Mouse (Mus musculus) MEL (cell line): ENCODE measurements at regions not wholly inside any gene's neighbourhood (a gene's known extent, or its start where the extent isn't known, plus 50 kb on each side); places are given as distances from the start of the nearest gene placed in this dataset.

ENCODE experiments used
- DNase-seq: peaks from one replicate; pipeline ENCODE4 v3.0.0; 2011; ENCODE audit warnings: low read depth, low spot score
- H3K27ac ChIP-seq: 2 replicates; pipeline ENCODE4 v1.5.1; 2012; ENCODE audit warnings: low read depth, mild to moderate bottlenecking, control low read depth, low read length, moderate library complexity; ENCODE audit not compliant: control insufficient read depth
- H3K27me3 ChIP-seq, 2 experiments: fragments of 150-350 bp in 1 of 2; sonication (generic) in 1 of 2; 2 replicates each; pipeline ENCODE4 v1.6.1; 2012; ENCODE audit warnings: low read length in 2 of 2, mild to moderate bottlenecking in 2 of 2, improper control_type of control experiment in 1 of 2, moderate library complexity in 1 of 2; ENCODE audit not compliant: insufficient read depth in 2 of 2, control insufficient read depth in 1 of 2
- H3K36me3 ChIP-seq, 2 experiments: 2 replicates each; pipeline ENCODE4 v1.6.1; 2012 to 2014; ENCODE audit warnings: low read length in 2 of 2, improper control_type of control experiment in 1 of 2, inconsistent platforms in 1 of 2, mild to moderate bottlenecking in 1 of 2; ENCODE audit not compliant: insufficient read depth in 2 of 2, control insufficient read depth in 1 of 2
- H3K4me1 ChIP-seq, 2 experiments: fragments of 150-350 bp in 1 of 2; sonication (generic) in 1 of 2; 2 replicates each; pipeline ENCODE4 v1.6.1; 2012; ENCODE audit warnings: low read length in 2 of 2, improper control_type of control experiment in 1 of 2, mild to moderate bottlenecking in 1 of 2; ENCODE audit not compliant: insufficient read depth in 2 of 2, control insufficient read depth in 1 of 2
- H3K4me3 ChIP-seq, 2 experiments: fragments of 150-350 bp in 1 of 2; sonication (generic) in 1 of 2; 2 replicates each; pipeline ENCODE4 v1.5.1; 2012; ENCODE audit warnings: low read depth in 2 of 2, low read length in 2 of 2, mild to moderate bottlenecking in 2 of 2, moderate library complexity in 2 of 2, control low read depth in 1 of 2, improper control_type of control experiment in 1 of 2; ENCODE audit not compliant: control insufficient read depth in 1 of 2, insufficient read depth in 1 of 2
- H3K79me2 ChIP-seq: 2 replicates; pipeline ENCODE4 v1.6.1; 2012; ENCODE audit warnings: mild to moderate bottlenecking, low read length, moderate library complexity; ENCODE audit not compliant: control insufficient read depth, poor library complexity, insufficient read depth
- H3K9ac ChIP-seq: 2 replicates; pipeline ENCODE4 v1.6.1; 2012; ENCODE audit warnings: low read depth, mild to moderate bottlenecking, control low read depth, low read length, moderate library complexity; ENCODE audit not compliant: control insufficient read depth, poor library complexity, severe bottlenecking
- H3K9me3 ChIP-seq: fragments of 150-350 bp; sonication (generic); replicated peaks from 2 replicates; pipeline ENCODE4 v1.6.1; 2012; ENCODE audit warnings: mild to moderate bottlenecking, low read length, improper control_type of control experiment, moderate library complexity; ENCODE audit not compliant: insufficient read depth
- CTCF ChIP-seq, 3 experiments: IDR thresholded peaks in 2 of 3; conservative IDR thresholded peaks in 1 of 3; 2 replicates each; pipeline ENCODE4 v1.5.1; 2011 to 2012; ENCODE audit warnings: low read length in 3 of 3, low read depth in 2 of 3, mild to moderate bottlenecking in 2 of 3, improper control_type of control experiment in 1 of 3, inconsistent platforms in 1 of 3, mixed read lengths in 1 of 3, moderate library complexity in 1 of 3; ENCODE audit not compliant: control insufficient read depth in 1 of 3, insufficient read depth in 1 of 3, poor library complexity in 1 of 3, severe bottlenecking in 1 of 3
- EP300 ChIP-seq, 2 experiments: IDR thresholded peaks; 2 replicates each; pipeline ENCODE4 v1.6.1; 2011; ENCODE audit warnings: improper control_type of control experiment in 2 of 2, low read length in 2 of 2, low read depth in 1 of 2, mild to moderate bottlenecking in 1 of 2
- ETS1 ChIP-seq: IDR thresholded peaks from 2 replicates; pipeline ENCODE4 v1.6.1; 2012; ENCODE audit warnings: low read depth, mild to moderate bottlenecking, inconsistent platforms, low read length, improper control_type of control experiment, moderate library complexity
- GABPA ChIP-seq: IDR thresholded peaks from 2 replicates; pipeline ENCODE4 v1.6.1; 2012; ENCODE audit warnings: low read depth, mild to moderate bottlenecking, inconsistent platforms, low read length, improper control_type of control experiment, moderate library complexity
- JUND ChIP-seq: IDR thresholded peaks from 2 replicates; pipeline ENCODE4 v1.6.1; 2011; ENCODE audit warnings: low read depth, mild to moderate bottlenecking, improper control_type of control experiment, low read length
- KAT2A ChIP-seq: conservative IDR thresholded peaks from 2 replicates; pipeline ENCODE4 v1.6.1; 2012; ENCODE audit warnings: low read depth, low read length, improper control_type of control experiment, inconsistent platforms
- MAFK ChIP-seq: IDR thresholded peaks from 2 replicates; pipeline ENCODE4 v1.6.1; 2011; ENCODE audit warnings: low read depth, mild to moderate bottlenecking, low read length, improper control_type of control experiment, borderline replicate concordance
- MEF2A ChIP-seq: IDR thresholded peaks from 2 replicates; pipeline ENCODE4 v1.6.1; 2014; ENCODE audit warnings: low read depth, mild to moderate bottlenecking, inconsistent platforms, low read length, improper control_type of control experiment; ENCODE audit not compliant: poor library complexity, insufficient replicate concordance, severe bottlenecking; ENCODE audit errors: extremely low read depth
- MYB ChIP-seq: IDR thresholded peaks from 2 replicates; pipeline ENCODE4 v1.6.1; 2011; ENCODE audit warnings: mild to moderate bottlenecking, low read depth, low read length, improper control_type of control experiment
- POLR2AphosphoS2 ChIP-seq: IDR thresholded peaks from 2 replicates; pipeline ENCODE4 v1.6.1; 2011; ENCODE audit warnings: low read length, improper control_type of control experiment
- POLR2AphosphoS5 ChIP-seq: IDR thresholded peaks from 2 replicates; pipeline ENCODE4 v1.6.1; 2012; ENCODE audit warnings: low read depth, borderline replicate concordance, mild to moderate bottlenecking, inconsistent platforms, low read length, moderate library complexity, mixed read lengths
- SIN3A ChIP-seq: IDR thresholded peaks from 2 replicates; pipeline ENCODE4 v1.6.1; 2012; ENCODE audit warnings: low read length, improper control_type of control experiment, inconsistent platforms
- TAL1 ChIP-seq: IDR thresholded peaks from 2 replicates; pipeline ENCODE4 v1.6.1; 2012; ENCODE audit warnings: mild to moderate bottlenecking, inconsistent platforms, low read length, moderate library complexity, mixed read lengths
- TCF12 ChIP-seq: IDR thresholded peaks from 2 replicates; pipeline ENCODE4 v1.6.1; 2014; ENCODE audit warnings: low read depth, mild to moderate bottlenecking, inconsistent platforms, low read length, improper control_type of control experiment, moderate library complexity
- USF2 ChIP-seq, 2 experiments: IDR thresholded peaks; 2 replicates each; pipeline ENCODE4 v1.6.1; 2011 to 2012; ENCODE audit warnings: improper control_type of control experiment in 2 of 2, low read length in 2 of 2, borderline replicate concordance in 1 of 2, inconsistent platforms in 1 of 2, low read depth in 1 of 2, mild to moderate bottlenecking in 1 of 2; ENCODE audit not compliant: insufficient read depth in 1 of 2

- Histone ChIP-seq H3K27ac (no peak overlapping the region), H3K4me3 (no peak overlapping the region), H3K9me3 (no peaks in the 10 kb centered on the region), H3K9ac (no peak overlapping the region), H3K4me1 (no peaks in the 10 kb centered on the region), H3K79me2 (no peaks in the 10 kb centered on the region), H3K36me3 (no peaks in the 10 kb centered on the region)
- TF ChIP-seq EP300 (IDR thresholded peaks at IDR 0.05; ENCODE audit: low read depth in 1 of 2, low read length in 2 of 2) (no peak), POLR2AphosphoS5 (no peak)
- TF ChIP-seq, all 39 proteins: peak for 0
- H3K27me3 ChIP-seq: peaks cover 0 to 8% of the 10 kb centered on the region in 2 experiments; a peak in 2 of 4 replicates
- DNase-seq: no peak
Observed at GRCm38 (mm10) chr2:33941316-33941715, 53.6 kb upstream of the Mvb12b start.

GRCm38 (mm10) chr2:33939836-33940235 lies 52.1 kb upstream of the Mvb12b start:
- H3K79me2 ChIP-seq: no peaks in the 10 kb centered on the region
- H3K27me3 ChIP-seq: peaks cover 0 to 2% of the 10 kb centered on the region in 2 experiments; a peak in 1 of 4 replicates
- no peaks in the 10 kb centered on the region for H3K36me3 ChIP-seq
- H3K4me1 ChIP-seq: no peaks in the 10 kb centered on the region
- H3K9ac ChIP-seq: no peak overlapping the region
- no peak overlapping the region for H3K27ac ChIP-seq
- H3K9me3 ChIP-seq: no peaks in the 10 kb centered on the region
- TF ChIP-seq JUND (no peak), CTCF (IDR thresholded peaks at IDR 0.05 in 2 of 3, conservative IDR thresholded peaks at IDR 0.05 in 1 of 3; ENCODE audit: control insufficient read depth in 1 of 3, insufficient read depth in 1 of 3, low read depth in 2 of 3, low read length in 3 of 3, poor library complexity in 1 of 3, severe bottlenecking in 1 of 3) (no peak), MAFK (no peak), GABPA (no peak), MYB (no peak), ETS1 (no peak), KAT2A (no peak), MEF2A (no peak), SIN3A (no peak), POLR2AphosphoS2 (no peak), USF2 (IDR thresholded peaks at IDR 0.05; ENCODE audit: borderline replicate concordance in 1 of 2, insufficient read depth in 1 of 2, low read depth in 1 of 2, low read length in 2 of 2) (no peak), TAL1 (no peak), TCF12 (no peak), POLR2AphosphoS5 (no peak)
- no peak for DNase-seq
- no peak overlapping the region for H3K4me3 ChIP-seq
